Mouse (Mus musculus) 416B (cell line): ENCODE results near the gene Slc27a1.

Source experiments
- DNase-seq: peaks from one replicate; pipeline ENCODE4 v3.0.0; 2011; ENCODE audit warnings: low read depth

The Slc27a1 gene

GRCm38 (mm10) chr8:71586891-71587290 is 18.2 kb downstream of the Slc27a1 start:
- DNase-seq, result peak; percentile 79

- no peak for DNase-seq
These were observed 20.1 kb downstream of the Slc27a1 start for GRCm38 (mm10) chr8:71588762-71589161.

- DNase-seq, result no peak
These were observed 22.3 kb downstream of the Slc27a1 start for GRCm38 (mm10) chr8:71591017-71591416.

GRCm38 (mm10) chr8:71591471-71592373 is 23.0 kb downstream of the Slc27a1 start, which contains the start of gene Pgls:
Gene Pgls (plus strand): TSS chr8:71592176.
- DNase-seq, result peak; percentile 95

- peak; percentile 75 for DNase-seq
These were observed 23.9 kb downstream of the Slc27a1 start for GRCm38 (mm10) chr8:71592374-71593170.

GRCm38 (mm10) chr8:71593556-71594323 is 25.1 kb downstream of the Slc27a1 start:
- DNase-seq, result no peak

- DNase-seq, result no peak
These were observed 25.6 kb downstream of the Slc27a1 start for GRCm38 (mm10) chr8:71594324-71594722.

GRCm38 (mm10) chr8:71595862-71596261 is 27.2 kb downstream of the Slc27a1 start:
- DNase-seq, result peak; percentile 82

GRCm38 (mm10) chr8:71596384-71596783 is 27.7 kb downstream of the Slc27a1 start:
- DNase-seq, result no peak

GRCm38 (mm10) chr8:71596798-71597197 is 28.1 kb downstream of the Slc27a1 start:
- DNase-seq, result no peak

GRCm38 (mm10) chr8:71597451-71597850 is 28.8 kb downstream of the Slc27a1 start, which contains the start of gene Fam129c:
Gene Fam129c (plus strand): TSS chr8:71597648.
- DNase-seq, result no peak

- DNase-seq, result no peak
These were observed 29.7 kb downstream of the Slc27a1 start for GRCm38 (mm10) chr8:71598375-71598774.

- DNase-seq, result no peak
These were observed 30.2 kb downstream of the Slc27a1 start for GRCm38 (mm10) chr8:71598841-71599240.

- no peak for DNase-seq
These were observed 33.4 kb downstream of the Slc27a1 start for GRCm38 (mm10) chr8:71601939-71602665.

- no peak for DNase-seq
These were observed 34.1 kb downstream of the Slc27a1 start for GRCm38 (mm10) chr8:71602666-71603334.

GRCm38 (mm10) chr8:71604021-71604420 is 35.3 kb downstream of the Slc27a1 start:
- no peak for DNase-seq

GRCm38 (mm10) chr8:71610822-71611651 is 42.4 kb downstream of the Slc27a1 start, which contains the start of gene Colgalt1:
Gene Colgalt1 (plus strand): TSS chr8:71610998.
- DNase-seq, result peak; percentile 99

GRCm38 (mm10) chr8:71612141-71612540 is 43.5 kb downstream of the Slc27a1 start:
- no peak for DNase-seq

- DNase-seq, result peak; percentile 86
These were observed 44.7 kb downstream of the Slc27a1 start for GRCm38 (mm10) chr8:71613418-71613817.

GRCm38 (mm10) chr8:71619786-71620185 is 51.1 kb downstream of the Slc27a1 start:
- no peak for DNase-seq
